Mouse (Mus musculus) CH12F3 (cell line): ENCODE measurements around the gene Gmcl1.

ENCODE experiments used
- in situ Hi-C: fragments of 300-500 bp; cut with MboI; formaldehyde crosslinking; loops from 2 replicates; pipeline ENCODE4 v1.14.3; 2020; ENCODE audit warnings: low sequenced_read_pairs

Gene Gmcl1

GRCm38 (mm10) chr6:86740652-86741051, 7.5 kb upstream of the Gmcl1 start:
- in situ Hi-C loops, result loop anchor here (10.0 kb wide), 1 partner anchor 174 kb away; no protein-coding TSS in a partner anchor

- in situ Hi-C loops, result no loop called here
Measured at GRCm38 (mm10) chr6:86736830-86737229, 3.6 kb upstream of the Gmcl1 start.

GRCm38 (mm10) chr6:86736313-86736712, 3.1 kb upstream of the Gmcl1 start:
- in situ Hi-C loops, result no loop called here

- in situ Hi-C loops, result no loop called here
Measured at GRCm38 (mm10) chr6:86732276-86733173, 658 bp downstream of the Gmcl1 start.

GRCm38 (mm10) chr6:86728711-86729110, 4.5 kb downstream of the Gmcl1 start:
- in situ Hi-C loops, result no loop called here

GRCm38 (mm10) chr6:86721977-86722376, 11.2 kb downstream of the Gmcl1 start:
- in situ Hi-C loops, result no loop called here

GRCm38 (mm10) chr6:86708072-86708774, 25.0 kb downstream of the Gmcl1 start:
- in situ Hi-C loops, result no loop called here

GRCm38 (mm10) chr6:86702577-86702976, 30.6 kb downstream of the Gmcl1 start:
- in situ Hi-C loops, result no loop called here

GRCm38 (mm10) chr6:86697903-86698302, 35.3 kb downstream of the Gmcl1 start:
- in situ Hi-C loops, result no loop called here

GRCm38 (mm10) chr6:86696213-86696612, 37.0 kb downstream of the Gmcl1 start:
- in situ Hi-C loops, result no loop called here

GRCm38 (mm10) chr6:86694465-86694864, 38.7 kb downstream of the Gmcl1 start:
- in situ Hi-C loops, result no loop called here

- in situ Hi-C loops, result no loop called here
Measured at GRCm38 (mm10) chr6:86689671-86690070, 43.5 kb downstream of the Gmcl1 start.

- in situ Hi-C loops, result no loop called here
Measured at GRCm38 (mm10) chr6:86686971-86687370, 46.2 kb downstream of the Gmcl1 start.

GRCm38 (mm10) chr6:86684655-86685011, 48.5 kb downstream of the Gmcl1 start:
- in situ Hi-C loops, result no loop called here

- in situ Hi-C loops, result no loop called here
Measured at GRCm38 (mm10) chr6:86683872-86684654, 49.1 kb downstream of the Gmcl1 start, which contains the start of gene Snrnp27. Gene Snrnp27 (minus strand): TSS chr6:86684522.

GRCm38 (mm10) chr6:86681289-86681688, 51.9 kb downstream of the Gmcl1 start:
- in situ Hi-C loops, result no loop called here

- in situ Hi-C loops, result loop anchor here (10.0 kb wide), 1 partner anchor 244 kb away; the partner anchor contains the start of gene C87436
Measured at GRCm38 (mm10) chr6:86678341-86678740, 54.8 kb downstream of the Gmcl1 start.

GRCm38 (mm10) chr6:86670873-86671272, 62.3 kb downstream of the Gmcl1 start:
- in situ Hi-C loops, result loop anchor here (5.0 to 10.0 kb wide), 2 partner anchors 119 to 236 kb away; partner anchors contain the start of gene C87436

- in situ Hi-C loops, result no loop called here
Measured at GRCm38 (mm10) chr6:86669240-86669727, 63.9 kb downstream of the Gmcl1 start.

- in situ Hi-C loops, result no loop called here
Measured at GRCm38 (mm10) chr6:86668580-86669239, 64.5 kb downstream of the Gmcl1 start, which contains the start of gene Mxd1. Gene Mxd1 (minus strand): TSS chr6:86669161.
